Comparison of ENCODE assay signal across 12 mouse cellular contexts in the genomic region with DNA sequence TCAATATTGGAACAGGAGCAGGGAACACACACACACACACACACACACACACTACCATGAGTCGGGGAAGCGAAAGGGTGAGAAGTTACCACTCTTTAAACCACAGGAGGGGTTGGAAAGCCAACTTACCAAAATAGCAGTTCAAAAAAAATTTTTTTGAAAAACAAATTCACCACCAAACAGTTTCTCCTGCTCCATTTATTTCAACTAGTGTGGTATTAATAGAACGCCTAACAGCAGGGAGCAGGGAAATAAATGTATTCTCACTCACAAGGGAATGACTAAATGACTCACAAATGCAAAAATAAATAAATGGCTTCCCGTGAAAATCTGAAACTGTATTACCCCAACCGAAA.
DNase-seq lines count a peak whose midpoint lies in the region; ATAC-seq and TF ChIP-seq lines count a peak whose summit lies in the region.
"Had no signal": no experiment of that assay in that cellular context is flagged by ENCODE, and none has a peak within 500 bp of the region (broad histone marks: within the 10 kb centered on the region; RNA-seq: fewer than 3 reads in every experiment).

No protein-coding gene starts in this region.

- 0 out of 2 replicates have a peak, but pooled peaks have one; percentile 34 for ATAC-seq in embryonic facial prominence, embryonic 11.5 days (replicated peaks; ENCODE audit: insufficient number of reproducible peaks, low FRiP score, low TSS enrichment, low read depth)
- no peak for ATAC-seq in hindbrain, embryonic 14.5 days (ENCODE audit: low FRiP score)
- no peak for ATAC-seq in monocyte, adult 5-6 weeks (replicated peaks; ENCODE audit: insufficient number of reproducible peaks, low FRiP score, low TSS enrichment, poor library complexity, severe bottlenecking)
- ATAC-seq in megakaryocyte, adult 5-6 weeks (ENCODE audit: poor library complexity, severe bottlenecking) = no peak

- intact Hi-C loops in left cerebral cortex, postnatal 36 days (cut with DNase I) = no loop called here

- H3K27me3 ChIP-seq in embryonic facial prominence, embryonic 11.5 days (ENCODE audit: control insufficient read depth, insufficient read depth, low read length) = no peaks in the 10 kb centered on the region
- H3K27me3 ChIP-seq in hindbrain, embryonic 14.5 days (ENCODE audit: control insufficient read depth, insufficient read depth, low read length) = no peaks in the 10 kb centered on the region
- no peaks in the 10 kb centered on the region for H3K27me3 ChIP-seq in myocyte (ENCODE audit: control insufficient read depth, insufficient read depth, insufficient read length)

- peak; percentile 35 for DNase-seq in left cerebral cortex, adult 11 months (ENCODE audit: low spot score)
- no peak for DNase-seq in left cerebral cortex, postnatal 36 days (ENCODE audit: low spot score in 2 of 2)
- no peak for DNase-seq in embryonic facial prominence, embryonic 11.5 days (ENCODE audit: low spot score)
- no peak for DNase-seq in hindbrain, embryonic 14.5 days (ENCODE audit: low spot score)
- DNase-seq in kidney, adult 9 months = no peak
- DNase-seq: cerebellum, postnatal 10 days; gastrocnemius, postnatal 36 days; lung, postnatal 14 days; thymus, postnatal 4 days had no signal

- 65% methylated on average over 5 of the region's 5 CpGs for WGBS in embryonic facial prominence, embryonic 11.5 days
- 43% methylated on average over 5 of the region's 5 CpGs for WGBS in hindbrain, embryonic 14.5 days

- no peak overlapping the region for H3K4me2 ChIP-seq in embryonic facial prominence, embryonic 11.5 days (ENCODE audit: low read depth, low read length)
- H3K4me2 ChIP-seq in hindbrain, embryonic 14.5 days (replicated peaks) = 0 out of 2 replicates have a peak overlapping the region, but pooled peaks have one; percentile 21
- peak overlapping the region; percentile 49 for H3K4me2 ChIP-seq in myocyte (ENCODE audit: low read depth)

- no peak overlapping the region for H3K27ac ChIP-seq in embryonic facial prominence, embryonic 11.5 days (replicated peaks; ENCODE audit: low read depth, low read length)
- H3K27ac ChIP-seq in hindbrain, embryonic 14.5 days = peak overlapping the region; percentile 72; the same call in 1 of the 2 replicates

- H3K4me1 ChIP-seq in embryonic facial prominence, embryonic 11.5 days (ENCODE audit: control insufficient read depth, insufficient read depth, low read length) = no peaks in the 10 kb centered on the region; the same call in 1 of the 2 replicates
- peaks cover 14% of the 10 kb centered on the region for H3K4me1 ChIP-seq in hindbrain, embryonic 14.5 days (replicated peaks; ENCODE audit: control insufficient read depth, insufficient read depth, low read length)

- H3ac ChIP-seq in myocyte (ENCODE audit: control insufficient read depth, insufficient read length) = no peak overlapping the region

- no peak overlapping the region for H3K9ac ChIP-seq in embryonic facial prominence, embryonic 11.5 days (replicated peaks; ENCODE audit: low read length)
- H3K9ac ChIP-seq in hindbrain, embryonic 14.5 days = no peak overlapping the region

- H3K36me3 ChIP-seq in embryonic facial prominence, embryonic 11.5 days (replicated peaks; ENCODE audit: control insufficient read depth, insufficient read depth, low read depth, low read length) = no peaks in the 10 kb centered on the region
- no peaks in the 10 kb centered on the region for H3K36me3 ChIP-seq in hindbrain, embryonic 14.5 days (replicated peaks; ENCODE audit: control insufficient read depth, insufficient read depth)
- no peaks in the 10 kb centered on the region for H3K36me3 ChIP-seq in myocyte (ENCODE audit: control insufficient read depth, insufficient read depth)

- H3K4me3 ChIP-seq in embryonic facial prominence, embryonic 11.5 days (ENCODE audit: low read depth, low read length) = no peak overlapping the region
- H3K4me3 ChIP-seq in hindbrain, embryonic 14.5 days (replicated peaks; ENCODE audit: low read length) = no peak overlapping the region
- H3K4me3 ChIP-seq in myocyte = no peak overlapping the region

- TF ChIP-seq POLR2A in myocyte (IDR thresholded peaks at IDR 0.05; ENCODE audit: insufficient read length, low read depth) = no peak

- H3K9me3 ChIP-seq in embryonic facial prominence, embryonic 11.5 days (replicated peaks; ENCODE audit: control insufficient read depth, low read length) = no peaks in the 10 kb centered on the region
- H3K9me3 ChIP-seq in hindbrain, embryonic 14.5 days (ENCODE audit: control insufficient read depth, low read length) = no peaks in the 10 kb centered on the region

- no peaks in the 10 kb centered on the region for H3K79me2 ChIP-seq in myocyte (ENCODE audit: control insufficient read depth, insufficient read depth)

TF ChIP-seq in myocyte, 11 proteins besides CTCF, POLR2A, EP300 and RAD21:
- TF ChIP-seq SRF (IDR thresholded peaks at IDR 0.05; ENCODE audit: control insufficient read depth, insufficient read length, low read depth) (no peak), MYOG (IDR thresholded peaks at IDR 0.05; ENCODE audit: control insufficient read depth in 1 of 3, insufficient read depth in 1 of 3, insufficient read length in 2 of 3, low read depth in 2 of 3) (no peak)
